Mouse (Mus musculus) liver, embryonic 15.5 days (tissue): ENCODE data around the gene Rgs3. TPM values are rescaled to one million over a fixed set of nuclear protein-coding genes. Genes with fewer than 3 reads are reported as not detected.

Experiments used
- ATAC-seq: fragments of 200-750 bp; cut with Nextera tagmentation; 2 replicates; pipeline ENCODE4 v1.8.0; 2017; ENCODE audit warnings: moderate number of reproducible peaks, mild to moderate bottlenecking, moderate library complexity; ENCODE audit not compliant: insufficient read depth
- H3K27ac ChIP-seq: fragments of 300-500 bp; sonication (generic); replicated peaks from 2 replicates; pipeline ENCODE4 v1.5.1; 2015; ENCODE audit warnings: mild to moderate bottlenecking, inconsistent platforms
- H3K27me3 ChIP-seq: fragments of 300-500 bp; sonication (generic); 2 replicates; pipeline ENCODE4 v1.6.1; 2015; ENCODE audit warnings: mild to moderate bottlenecking, inconsistent platforms
- H3K36me3 ChIP-seq: fragments of 300-500 bp; sonication (generic); replicated peaks from 2 replicates; pipeline ENCODE4 v1.6.1; 2015; ENCODE audit warnings: moderate library complexity, mild to moderate bottlenecking, inconsistent platforms
- H3K4me1 ChIP-seq: fragments of 300-500 bp; sonication (generic); replicated peaks from 2 replicates; pipeline ENCODE4 v1.6.1; 2015; ENCODE audit warnings: inconsistent platforms
- H3K4me2 ChIP-seq: fragments of 300-500 bp; sonication (generic); 2 replicates; pipeline ENCODE4 v1.6.1; 2015; ENCODE audit warnings: moderate library complexity, mild to moderate bottlenecking, inconsistent platforms
- H3K4me3 ChIP-seq: fragments of 300-500 bp; sonication (generic); replicated peaks from 2 replicates; pipeline ENCODE4 v1.5.1; 2015; ENCODE audit warnings: mild to moderate bottlenecking, inconsistent platforms
- H3K9ac ChIP-seq: fragments of 300-500 bp; sonication (generic); 2 replicates; pipeline ENCODE4 v1.6.1; 2015; ENCODE audit warnings: moderate library complexity, mild to moderate bottlenecking, inconsistent platforms
- H3K9me3 ChIP-seq: fragments of 300-500 bp; sonication (generic); replicated peaks from 2 replicates; pipeline ENCODE4 v1.6.1; 2016; ENCODE audit warnings: inconsistent platforms
- WGBS: fragments of 180-500 bp; shearing (Covaris S2); methylation state at CpG from one replicate; pipeline ENCODE4 v1.1.7; 2015; ENCODE audit warnings: mixed read lengths; ENCODE audit not compliant: insufficient replicate concordance; 5-methylcytosine and 5-hydroxymethylcytosine counted together
- polyA plus RNA-seq: library from polyadenylated mRNA; unstranded; fragments of >200 nt; fragmentation: Nextera tagmentation; extraction: Ambion mirVana; gene quantifications from 2 replicates; pipeline ENCODE4 v1.2.1, GENCODE M21; 2015

The Rgs3 gene
- polyA plus RNA-seq, 1 experiment from 2014 or later = 5.4 TPM

DNA sequence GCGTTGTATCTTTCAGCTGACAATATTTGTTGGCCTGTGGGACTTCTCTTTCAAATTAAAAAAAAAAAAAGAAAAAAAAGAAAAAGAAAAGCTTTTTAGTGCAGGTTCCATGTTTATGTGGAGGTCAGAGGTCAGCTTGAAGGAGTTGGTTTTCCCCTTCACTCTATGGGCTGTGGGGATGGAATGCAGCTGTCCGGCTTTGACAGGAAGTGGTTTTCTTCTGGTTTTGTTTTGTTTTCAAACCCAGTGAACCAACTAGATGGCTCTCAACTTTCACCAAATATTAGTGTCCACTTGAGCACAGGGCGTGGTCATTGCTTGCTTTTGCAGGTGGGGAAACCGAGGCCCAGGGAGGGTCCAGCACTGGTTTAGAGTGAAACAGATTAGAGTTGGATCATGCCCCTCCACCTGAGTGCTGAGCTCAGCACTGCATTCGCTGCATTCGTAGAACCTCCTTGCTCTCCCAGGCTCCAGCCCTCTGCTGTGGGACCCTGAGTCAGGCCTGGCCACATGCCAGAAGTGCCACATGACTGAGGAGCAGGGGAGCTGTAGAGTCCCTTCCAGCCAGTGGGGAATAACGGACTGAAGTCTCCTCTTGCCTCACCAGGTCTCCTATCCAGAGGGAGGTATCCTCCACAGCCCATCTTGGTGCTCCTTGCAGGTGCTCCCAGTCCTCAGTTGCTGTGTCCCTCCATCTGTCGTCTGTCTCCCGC, 178.5 kb downstream of the Rgs3 start:
- Histone ChIP-seq H3K9ac (no peak overlapping the region), H3K27me3 (no peaks in the 10 kb centered on the region), H3K9me3 (no peaks in the 10 kb centered on the region), H3K36me3 (no peaks in the 10 kb centered on the region), H3K4me1 (0 out of 2 replicates have a peak, but pooled peaks cover 4% of the 10 kb centered on the region), H3K27ac (no peak overlapping the region), H3K4me3 (no peak overlapping the region), H3K4me2 (no peak overlapping the region)
- no peak for ATAC-seq
- 45% methylated on average over 9 of the region's 9 CpGs for WGBS

DNA sequence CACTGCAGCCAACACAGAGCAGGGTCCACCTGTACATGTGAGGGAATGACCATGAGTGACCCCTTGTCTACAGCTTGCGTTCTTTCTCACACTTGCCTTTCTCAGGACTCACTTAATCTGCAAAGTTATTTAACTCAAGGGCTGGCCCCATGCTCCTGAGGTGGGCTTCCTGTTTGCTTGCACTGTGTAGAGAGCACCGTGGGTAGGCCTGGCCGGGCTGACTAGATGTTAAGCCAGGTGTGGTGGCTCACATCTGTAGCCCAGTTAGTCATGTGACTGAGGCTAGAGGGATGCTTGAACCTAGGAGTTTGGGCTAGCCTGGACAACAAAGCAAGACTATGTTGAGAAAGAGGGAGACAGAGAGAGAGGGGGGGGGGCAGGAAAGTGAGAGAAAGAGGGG, 179.3 kb downstream of the Rgs3 start:
- no peak for ATAC-seq
- Histone ChIP-seq H3K27ac (no peak overlapping the region), H3K36me3 (no peaks in the 10 kb centered on the region), H3K27me3 (no peaks in the 10 kb centered on the region), H3K4me2 (no peak overlapping the region), H3K4me1 (0 out of 2 replicates have a peak, but pooled peaks cover 4% of the 10 kb centered on the region), H3K4me3 (no peak overlapping the region), H3K9me3 (no peaks in the 10 kb centered on the region), H3K9ac (no peak overlapping the region)
- WGBS = 47% methylated on average over 3 of the region's 3 CpGs

DNA sequence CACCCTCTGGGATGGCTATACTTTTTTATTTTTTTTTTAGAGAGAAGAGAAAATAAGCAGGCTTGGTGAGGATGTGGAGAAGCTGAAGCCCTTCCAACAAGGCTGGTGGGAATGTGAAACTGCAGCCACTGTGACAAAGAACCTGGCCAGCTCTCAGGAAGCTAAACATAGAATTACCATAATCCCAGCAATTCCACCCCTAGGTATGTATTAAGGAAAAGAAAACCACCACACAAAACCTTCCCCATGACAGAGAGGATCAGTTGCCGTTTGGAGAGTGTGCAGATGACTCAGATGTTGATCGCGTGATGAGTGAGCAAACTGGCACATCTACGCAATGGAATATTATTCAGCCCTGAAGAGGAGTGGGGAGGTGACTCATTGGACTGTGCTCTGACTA, 179.9 kb downstream of the Rgs3 start:
- H3K4me3 ChIP-seq = no peak overlapping the region
- H3K4me1 ChIP-seq = 0 out of 2 replicates have a peak, but pooled peaks cover 4% of the 10 kb centered on the region
- no peaks in the 10 kb centered on the region for H3K27me3 ChIP-seq
- no peaks in the 10 kb centered on the region for H3K36me3 ChIP-seq
- no peaks in the 10 kb centered on the region for H3K9me3 ChIP-seq
- 84% methylated on average over 4 of the region's 4 CpGs for WGBS
- H3K4me2 ChIP-seq = no peak overlapping the region
- no peak overlapping the region for H3K27ac ChIP-seq
- ATAC-seq = no peak
- H3K9ac ChIP-seq = no peak overlapping the region

DNA sequence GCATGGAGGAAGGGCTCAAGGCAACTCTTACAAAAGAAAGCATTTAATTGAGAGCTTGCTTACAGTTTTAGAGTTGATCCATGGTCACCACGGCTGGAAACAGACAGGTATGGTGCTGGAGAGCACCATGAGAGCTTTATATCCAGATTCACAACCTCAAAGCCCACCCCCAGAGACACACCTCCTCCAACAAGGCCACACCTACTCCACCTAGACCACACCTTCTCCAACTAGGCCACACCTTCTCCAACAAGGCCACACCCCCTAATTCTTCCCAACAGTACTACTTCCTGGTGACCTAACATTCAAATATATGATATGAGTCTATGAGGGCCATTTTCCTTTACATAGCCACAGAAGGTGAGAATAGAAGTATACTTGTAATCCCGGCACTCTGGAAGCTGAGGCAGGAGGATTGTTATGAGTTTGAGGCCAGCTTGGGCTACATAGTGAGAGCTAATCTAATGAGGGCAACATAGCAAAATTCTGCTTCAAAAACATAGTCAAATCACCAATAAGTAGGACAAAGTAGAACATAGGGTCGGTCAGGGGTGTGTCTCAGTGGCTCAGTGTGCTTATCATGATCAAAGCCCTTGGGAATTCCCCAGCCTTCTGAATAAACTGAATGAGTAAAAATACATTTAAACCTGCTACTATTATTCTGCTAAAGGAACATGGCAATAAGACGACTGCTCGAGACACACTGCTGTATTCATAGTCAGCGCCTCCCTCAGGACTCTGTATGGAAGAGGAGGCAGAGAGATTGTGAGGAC, 180.8 kb downstream of the Rgs3 start:
- Histone ChIP-seq H3K27me3 (no peaks in the 10 kb centered on the region), H3K4me2 (no peak overlapping the region), H3K9me3 (no peaks in the 10 kb centered on the region), H3K27ac (no peak overlapping the region), H3K36me3 (no peaks in the 10 kb centered on the region), H3K9ac (no peak overlapping the region), H3K4me3 (no peak overlapping the region), H3K4me1 (0 out of 2 replicates have a peak, but pooled peaks cover 4% of the 10 kb centered on the region)
- ATAC-seq = no peak
- 63% methylated on average over 6 of the region's 6 CpGs for WGBS

DNA sequence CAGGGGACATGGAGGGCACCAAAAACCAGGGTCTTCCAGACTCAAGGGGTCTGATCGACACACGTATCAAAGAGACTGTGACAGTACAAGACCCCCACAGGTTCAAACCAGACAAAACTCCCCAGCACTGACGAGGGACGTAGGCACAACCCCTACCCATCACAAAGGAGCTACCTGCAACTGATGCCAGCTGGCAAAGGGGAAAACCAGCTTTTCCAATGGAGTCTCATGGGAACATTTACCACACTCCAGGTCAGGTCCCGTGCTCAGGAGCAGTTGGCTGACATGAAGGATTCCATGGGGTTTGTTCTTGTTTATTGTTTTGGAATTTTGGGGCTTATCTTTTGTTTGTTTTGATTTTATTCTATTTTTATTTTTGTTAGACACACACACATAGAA, 181.4 kb downstream of the Rgs3 start:
- H3K27ac ChIP-seq = no peak overlapping the region
- 59% methylated on average over 5 of the region's 5 CpGs for WGBS
- H3K4me1 ChIP-seq = 0 out of 2 replicates have a peak, but pooled peaks cover 4% of the 10 kb centered on the region

DNA sequence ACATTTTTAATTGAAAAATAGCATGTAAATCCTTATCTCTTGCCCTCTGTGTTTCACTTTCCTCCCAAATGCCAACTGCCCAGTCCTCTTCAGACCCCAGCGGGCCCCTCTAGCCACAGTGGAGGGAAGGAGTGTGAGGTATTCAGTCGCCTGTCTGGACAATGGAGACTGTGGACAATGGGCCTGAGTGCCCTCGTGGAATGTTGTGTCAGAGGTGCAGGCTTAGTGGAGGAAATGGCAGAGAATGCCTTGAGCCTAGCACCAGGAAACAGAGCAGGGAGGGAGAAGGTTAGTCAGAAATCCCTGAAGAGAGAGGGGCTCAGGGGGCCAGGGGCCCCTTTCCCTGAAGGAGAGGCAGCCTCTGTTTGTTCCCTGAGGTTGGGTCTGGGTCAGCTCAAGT, 182.0 kb downstream of the Rgs3 start:
- 25% methylated on average over 3 of the region's 3 CpGs for WGBS
- Histone ChIP-seq H3K9me3 (no peaks in the 10 kb centered on the region), H3K36me3 (no peaks in the 10 kb centered on the region), H3K27me3 (no peaks in the 10 kb centered on the region), H3K27ac (no peak overlapping the region), H3K4me2 (no peak overlapping the region), H3K4me3 (no peak overlapping the region), H3K4me1 (0 out of 2 replicates have a peak, but pooled peaks cover 4% of the 10 kb centered on the region), H3K9ac (no peak overlapping the region)
- ATAC-seq = no peak

More for the DNA sequence above, 181.4 kb downstream of the Rgs3 start:
- Histone ChIP-seq H3K27me3 (no peaks in the 10 kb centered on the region), H3K9ac (no peak overlapping the region), H3K4me2 (no peak overlapping the region), H3K4me3 (no peak overlapping the region), H3K9me3 (no peaks in the 10 kb centered on the region), H3K36me3 (no peaks in the 10 kb centered on the region)
- ATAC-seq = no peak

DNA sequence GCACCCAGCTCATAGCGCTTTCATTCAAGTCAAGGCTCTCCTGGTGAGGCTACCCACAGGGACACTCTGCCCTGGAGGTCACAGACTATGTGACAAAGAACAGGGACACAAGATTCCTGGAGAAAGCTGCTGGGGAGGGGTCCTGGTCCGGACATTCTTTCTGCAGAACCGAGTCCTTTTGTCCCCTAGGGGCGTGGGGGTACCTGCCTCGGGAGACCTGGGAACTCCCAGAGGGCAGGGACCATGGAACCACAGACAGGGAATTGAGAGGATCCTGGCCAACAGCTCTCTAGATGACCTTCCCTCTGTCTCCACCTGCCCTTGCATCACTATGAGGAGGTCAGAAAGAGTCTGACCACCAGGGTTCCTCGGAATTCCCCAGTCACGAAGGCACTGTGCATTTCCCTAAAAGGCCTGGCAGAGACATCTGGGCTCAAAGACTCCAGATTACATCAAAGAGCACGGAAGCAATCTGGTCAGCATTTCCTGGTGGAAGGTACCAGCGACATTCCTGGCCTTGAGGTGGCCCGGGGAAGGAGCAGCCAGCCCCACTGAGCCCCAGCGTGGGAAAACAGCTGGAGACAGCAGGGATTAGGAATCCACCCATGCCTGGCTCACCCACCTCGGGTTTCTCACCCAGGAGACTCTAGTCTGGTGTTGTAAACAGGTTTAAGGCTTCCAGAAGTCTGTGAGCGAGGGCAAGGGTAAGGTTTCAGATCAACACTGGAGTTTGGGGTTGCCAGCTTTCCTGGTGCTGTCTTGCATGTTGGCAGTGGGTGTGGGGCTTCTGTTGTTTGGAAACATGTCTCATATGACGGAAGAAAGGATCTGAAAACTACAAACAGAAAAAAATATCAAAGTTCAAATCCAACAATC, 183.5 kb downstream of the Rgs3 start:
- Histone ChIP-seq H3K9ac (no peak overlapping the region), H3K9me3 (no peaks in the 10 kb centered on the region), H3K27ac (no peak overlapping the region), H3K4me3 (no peak overlapping the region), H3K4me2 (no peak overlapping the region), H3K36me3 (no peaks in the 10 kb centered on the region), H3K27me3 (no peaks in the 10 kb centered on the region), H3K4me1 (0 out of 2 replicates have a peak, but pooled peaks cover 4% of the 10 kb centered on the region)
- ATAC-seq = no peak
- 32% methylated on average over 14 of the region's 14 CpGs for WGBS

DNA sequence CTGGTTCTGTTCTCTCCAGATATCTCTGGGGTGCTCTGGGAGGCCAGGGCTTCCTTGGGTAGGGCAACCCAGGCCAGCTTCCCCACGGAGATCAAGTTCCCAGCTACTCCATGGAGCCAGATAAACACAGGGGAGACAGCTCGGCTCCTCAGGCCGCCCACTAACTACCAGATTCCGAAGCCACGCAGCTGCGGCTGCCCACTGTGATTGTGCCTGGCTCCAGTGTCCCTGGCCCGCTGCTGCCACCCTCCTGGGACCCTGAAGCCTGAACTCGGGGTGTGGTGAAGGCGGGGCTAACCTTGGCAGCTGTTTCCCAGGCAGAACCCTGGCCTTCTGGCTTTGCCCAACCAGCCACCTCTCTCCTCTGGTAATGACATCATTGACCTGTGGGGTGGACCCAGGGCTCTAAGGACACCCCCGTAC, 184.9 kb downstream of the Rgs3 start:
- Histone ChIP-seq H3K36me3 (no peaks in the 10 kb centered on the region), H3K4me2 (no peak overlapping the region), H3K27me3 (no peaks in the 10 kb centered on the region), H3K4me3 (no peak overlapping the region), H3K4me1 (no peaks in the 10 kb centered on the region), H3K9ac (no peak overlapping the region), H3K9me3 (no peaks in the 10 kb centered on the region), H3K27ac (no peak overlapping the region)
- 48% methylated on average over 10 of the region's 10 CpGs for WGBS
- ATAC-seq = no peak

DNA sequence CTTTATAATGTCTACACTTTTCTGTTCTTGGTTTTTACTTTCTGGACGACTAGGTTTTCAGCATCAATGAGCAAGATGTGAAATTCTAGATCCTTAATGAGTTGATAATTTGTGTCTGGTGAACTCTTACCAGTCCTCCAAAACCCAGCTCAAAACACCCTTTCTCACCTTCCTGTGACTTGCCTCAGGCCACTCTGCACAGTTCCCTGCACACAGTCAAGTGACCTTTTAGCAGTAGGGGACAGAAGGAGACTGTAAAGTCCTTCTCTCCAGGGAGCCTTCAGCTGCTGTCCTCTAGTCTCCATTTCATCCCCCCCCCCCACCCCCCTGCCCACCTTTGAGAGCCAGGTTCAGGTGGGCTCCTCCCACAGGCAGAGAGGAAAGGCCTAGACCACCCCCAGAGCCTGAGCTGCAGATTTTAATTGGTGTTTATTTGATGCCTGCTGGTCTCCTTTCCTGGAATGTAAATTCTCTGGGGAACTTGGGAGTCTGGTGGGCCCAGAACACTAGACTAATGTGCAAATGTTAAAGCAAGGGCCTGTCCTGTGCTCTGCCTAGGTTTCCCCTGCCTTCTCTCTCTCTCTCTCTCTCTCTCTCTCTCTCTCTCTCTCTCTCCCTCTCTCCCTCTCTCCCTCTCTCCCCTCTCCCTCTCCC, 185.5 kb downstream of the Rgs3 start:
- Histone ChIP-seq H3K27me3 (no peaks in the 10 kb centered on the region), H3K4me1 (no peaks in the 10 kb centered on the region), H3K4me3 (no peak overlapping the region), H3K27ac (no peak overlapping the region), H3K4me2 (no peak overlapping the region), H3K9me3 (no peaks in the 10 kb centered on the region), H3K36me3 (no peaks in the 10 kb centered on the region), H3K9ac (no peak overlapping the region)
- WGBS = 42% methylated on average over 1 of the region's 1 CpGs
- no peak for ATAC-seq
